Mouse (Mus musculus): ENCODE results near the gene Actn3. TPM values are rescaled to one million over a fixed set of nuclear protein-coding genes. Genes with fewer than 3 reads are reported as not detected.
"Not testable (repeated sequence)": the region's sequence is repeated elsewhere in the genome, so short reads cannot be mapped to it uniquely, and the experiment has no call there.

Actn3 gene
- total RNA-seq, 2 experiments from 2014 or later, result 3.1 to 3.9 TPM

DNA sequence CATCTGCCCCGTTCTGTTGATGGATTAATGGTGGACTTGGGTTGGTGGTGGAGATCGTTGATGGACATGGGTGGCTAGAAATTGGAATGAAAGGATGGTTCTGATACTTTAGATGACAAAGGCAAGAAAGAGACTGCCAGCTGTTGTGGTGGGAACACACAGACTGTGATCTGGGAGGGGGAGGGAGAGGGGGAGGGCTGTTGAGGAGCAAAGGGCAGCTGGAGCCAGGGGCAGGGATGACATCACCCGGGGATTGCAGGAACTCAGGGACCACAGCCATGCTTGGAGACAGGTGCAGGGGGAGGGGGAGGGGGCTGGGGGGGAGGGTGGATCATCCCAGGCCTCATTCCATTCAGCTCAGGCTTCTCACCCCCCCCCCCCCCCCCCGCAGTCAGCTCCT lies 1.5 kb downstream of the Actn3 start:
- intact Hi-C loops (cut with DNase I), result no loop called here
- DNase-seq (ENCODE audit: extremely low spot score in 1 of 2, low spot score in 2 of 2), result no peak

DNA sequence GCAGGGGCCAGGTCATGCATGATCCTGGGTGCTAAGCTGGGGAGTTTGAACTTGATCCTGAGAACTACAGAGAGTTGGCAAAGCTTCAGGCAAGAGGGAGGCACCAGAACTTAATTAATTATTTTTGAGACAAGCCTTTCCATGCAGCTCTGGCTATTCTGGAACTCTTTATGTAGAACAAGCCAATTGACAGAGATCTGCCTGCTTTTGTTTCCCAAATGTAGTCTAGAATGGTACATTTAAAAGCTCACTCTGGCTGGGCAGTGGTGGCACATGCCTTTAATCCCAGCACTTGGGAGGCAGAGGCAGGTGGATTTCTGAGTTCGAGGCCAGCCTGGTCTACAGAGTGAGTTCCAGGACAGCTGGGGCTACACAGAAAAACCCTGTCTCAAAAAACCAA lies 3.1 kb downstream of the Actn3 start:
- intact Hi-C loops (cut with DNase I); DNase-seq (ENCODE audit: extremely low spot score in 1 of 2, low spot score in 2 of 2): not testable (repeated sequence)

DNA sequence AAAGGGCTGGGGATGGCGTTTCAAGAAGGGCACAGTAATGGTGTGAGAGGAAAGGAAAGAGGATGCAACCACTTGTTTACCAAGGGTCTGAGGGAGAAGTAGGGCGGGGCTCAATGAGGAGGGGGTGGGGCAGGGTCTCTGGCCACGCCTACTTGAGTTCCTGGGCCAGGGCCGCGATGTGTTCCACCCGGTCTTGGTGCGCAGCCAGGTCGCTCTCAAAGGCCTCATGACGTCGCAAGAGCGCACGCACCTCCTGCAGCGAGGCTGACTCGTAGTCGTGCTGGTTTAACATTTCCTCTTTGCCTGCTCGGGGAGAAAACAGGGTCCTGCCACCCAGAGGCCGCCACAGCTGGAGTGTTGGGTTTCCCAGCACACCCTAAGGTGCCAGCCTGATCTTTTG lies 12.6 kb downstream of the Actn3 start:
- peak in 1 of 2 experiments; percentile 73 for DNase-seq (ENCODE audit: extremely low spot score in 1 of 2, low spot score in 2 of 2)
- intact Hi-C loops (cut with DNase I), result no loop called here

DNA sequence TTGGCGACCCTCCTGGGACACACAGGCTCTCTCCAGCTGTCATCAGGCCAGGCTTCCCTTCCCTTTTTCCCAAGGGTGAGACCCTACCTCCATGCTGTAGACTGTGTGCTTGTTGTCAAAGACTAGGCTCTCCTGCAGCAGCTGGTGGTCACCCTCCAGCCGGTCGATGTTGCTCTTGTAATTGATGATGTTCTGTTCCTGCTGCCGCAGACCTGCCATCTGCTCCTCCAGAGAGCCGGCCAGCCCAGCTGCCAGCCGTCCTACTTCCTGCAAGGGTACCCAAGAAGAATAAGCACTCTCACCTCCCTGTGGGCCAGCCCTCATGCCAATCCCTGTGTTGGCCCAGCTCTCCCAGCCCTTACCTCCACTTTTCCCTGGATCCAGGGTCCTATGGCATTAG lies 14.7 kb downstream of the Actn3 start:
- intact Hi-C loops (cut with DNase I), result no loop called here
- no peak for DNase-seq (ENCODE audit: extremely low spot score in 1 of 2, low spot score in 2 of 2)

DNA sequence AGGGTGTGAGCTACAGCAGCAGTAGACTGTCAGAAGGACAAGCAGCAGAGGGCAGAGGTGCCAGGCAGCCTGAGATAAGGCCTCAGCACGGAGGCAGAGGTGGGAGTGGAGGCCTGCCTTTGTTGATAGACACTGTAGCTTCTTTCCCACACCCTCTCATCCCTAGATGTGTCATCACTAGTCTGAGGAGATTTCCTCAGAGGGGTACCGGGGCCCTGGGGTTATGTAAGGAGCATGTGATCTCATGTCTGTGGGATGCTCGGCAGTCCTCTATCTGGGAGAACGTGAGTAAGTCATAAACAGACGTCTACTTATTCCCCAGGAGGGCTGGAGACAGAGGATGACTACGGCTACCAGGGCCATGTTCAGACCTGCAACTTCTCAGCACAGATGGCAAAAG lies 18.6 kb downstream of the Actn3 start:
- DNase-seq (ENCODE audit: extremely low spot score in 1 of 2, low spot score in 2 of 2), result no peak
- intact Hi-C loops (cut with DNase I), result no loop called here

DNA sequence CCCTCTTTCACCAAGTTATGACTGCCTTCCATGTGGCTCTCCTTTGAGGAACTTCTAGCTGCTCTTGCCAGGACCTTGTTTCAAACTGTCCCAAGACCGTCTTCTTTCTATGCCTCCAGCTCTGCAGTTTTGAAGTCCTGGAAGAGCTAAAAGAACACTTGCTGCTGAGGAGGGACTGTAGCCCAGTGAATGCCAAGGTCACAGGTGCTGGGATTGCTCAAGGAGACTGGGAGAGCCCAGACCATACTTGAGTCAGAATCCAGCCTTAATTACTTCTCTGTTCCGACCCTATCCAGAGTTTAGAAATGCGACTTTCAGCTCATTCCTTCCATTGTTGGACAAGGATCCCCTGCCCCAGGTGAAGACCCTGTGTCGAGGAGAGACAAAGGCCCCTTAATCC lies 21.8 kb downstream of the Actn3 start:
- DNase-seq (ENCODE audit: extremely low spot score in 1 of 2, low spot score in 2 of 2), result no peak
- intact Hi-C loops (cut with DNase I), result no loop called here

DNA sequence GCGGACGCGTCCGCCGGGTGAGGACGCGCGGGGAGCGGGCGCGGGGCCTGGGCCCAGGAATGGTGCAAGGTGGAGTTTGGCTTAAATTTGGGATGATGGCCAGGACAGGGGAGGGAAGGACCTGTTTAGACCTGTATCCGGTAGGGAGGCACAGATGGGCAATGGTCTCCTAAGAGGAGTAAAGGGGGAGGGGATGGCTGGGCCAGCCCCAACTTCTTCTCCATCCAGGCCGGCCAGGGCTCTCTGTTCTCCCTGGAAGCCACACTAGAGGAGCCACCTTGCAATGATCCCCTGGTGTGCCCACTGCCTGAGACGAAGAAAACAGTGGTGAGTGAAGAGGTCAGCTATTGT lies 22.3 kb downstream of the Actn3 start:
- intact Hi-C loops (cut with DNase I), result no loop called here

DNA sequence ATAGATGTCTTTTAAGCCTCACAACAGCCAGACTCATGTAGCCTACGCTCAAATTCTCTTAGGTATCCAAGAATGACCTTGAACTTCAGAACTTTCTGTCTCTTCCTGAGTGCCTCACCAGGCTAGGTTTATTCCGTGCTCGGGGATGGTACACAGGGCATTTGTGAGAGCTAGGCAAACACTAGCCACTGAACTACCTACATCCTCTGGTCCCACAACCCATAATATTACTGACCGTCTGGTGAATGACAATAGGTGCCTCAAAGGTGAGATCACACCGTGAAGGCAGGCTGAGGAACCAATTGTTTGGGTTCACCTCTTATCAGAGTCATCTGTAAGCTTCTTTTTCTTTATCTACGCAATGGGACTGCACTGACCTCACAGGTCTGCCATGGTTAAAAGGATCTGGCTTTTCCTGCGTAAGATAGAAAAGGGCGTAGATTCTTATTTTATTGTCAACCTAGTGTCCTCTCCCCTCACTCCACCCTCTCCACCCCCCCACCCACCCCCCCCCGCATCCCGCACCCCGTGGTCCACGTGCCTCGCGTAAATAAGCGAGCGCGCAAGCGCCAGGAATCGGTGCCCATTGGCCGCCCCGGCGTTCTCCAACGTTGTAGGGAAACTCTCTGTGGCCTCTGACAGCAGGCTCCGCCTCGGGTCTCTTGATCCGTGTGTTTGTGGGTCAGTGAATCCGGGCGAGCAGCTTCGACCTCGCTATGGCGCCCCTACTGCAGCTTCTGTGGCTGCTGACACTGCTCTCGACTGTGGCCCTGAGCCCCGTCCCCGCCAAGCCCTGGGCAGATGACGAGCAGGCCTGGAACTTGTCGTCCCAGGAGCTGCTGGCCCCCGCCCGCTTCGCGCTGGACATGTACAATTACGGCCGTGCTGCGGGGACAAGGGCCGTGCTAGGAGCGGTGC lies 22.9 kb downstream of the Actn3 start, which contains the start of gene Ctsf:
Ctsf (plus strand) TSS at position 579 of the 918 bp plus-strand sequence.
- DNase-seq (ENCODE audit: extremely low spot score in 1 of 2, low spot score in 2 of 2), result peak; percentile 90 to 93
- intact Hi-C loops (cut with DNase I), result no loop called here

More for the DNA sequence above, 22.3 kb downstream of the Actn3 start:
- no peak for DNase-seq (ENCODE audit: extremely low spot score in 1 of 2, low spot score in 2 of 2)

DNA sequence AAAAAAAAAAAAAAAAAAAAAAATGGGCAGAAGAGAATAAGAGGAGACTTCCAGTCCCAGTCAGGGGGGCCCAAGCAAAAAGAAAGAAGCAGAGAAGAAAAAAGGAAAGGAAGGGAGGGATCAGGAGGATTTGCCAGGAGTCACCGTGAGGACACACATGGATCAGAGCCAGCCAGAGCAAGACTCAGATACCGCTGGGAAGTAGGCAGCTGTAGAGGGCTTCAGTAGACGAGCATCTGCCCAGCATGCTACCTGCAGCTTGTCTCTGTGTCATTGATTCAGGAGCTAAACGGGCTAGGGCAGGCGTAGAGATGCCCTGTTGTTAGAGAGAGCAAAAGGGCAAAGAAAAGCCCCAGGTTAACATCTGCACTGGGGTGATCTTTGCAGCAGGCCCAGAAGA lies 27.4 kb downstream of the Actn3 start:
- DNase-seq (ENCODE audit: extremely low spot score in 1 of 2, low spot score in 2 of 2), result no peak
- intact Hi-C loops (cut with DNase I), result no loop called here

DNA sequence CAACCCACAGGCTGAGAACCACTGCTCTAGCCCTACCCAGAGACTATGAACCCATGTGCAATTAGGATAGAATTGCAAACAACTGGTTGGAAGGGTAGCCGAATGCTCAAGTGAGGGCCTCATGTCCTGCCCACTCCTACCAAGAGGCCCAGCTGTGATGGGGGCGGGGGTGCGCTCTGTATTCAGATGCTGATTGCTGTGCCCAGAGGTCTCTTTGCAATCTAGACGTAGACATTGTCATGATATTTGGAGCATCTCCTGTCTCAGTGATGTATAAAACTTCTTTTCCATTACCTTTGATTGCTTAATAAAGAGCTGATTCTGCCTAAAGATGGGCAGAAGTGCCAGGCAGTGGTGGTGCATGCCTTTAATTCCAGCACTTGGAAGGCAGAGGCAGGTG lies 27.9 kb downstream of the Actn3 start:
- intact Hi-C loops (cut with DNase I), result loop anchor here (5.0 kb wide), 1 partner anchor 92 kb away; the partner anchor contains the start of gene Rbm4b
- no peak for DNase-seq (ENCODE audit: extremely low spot score in 1 of 2, low spot score in 2 of 2)

DNA sequence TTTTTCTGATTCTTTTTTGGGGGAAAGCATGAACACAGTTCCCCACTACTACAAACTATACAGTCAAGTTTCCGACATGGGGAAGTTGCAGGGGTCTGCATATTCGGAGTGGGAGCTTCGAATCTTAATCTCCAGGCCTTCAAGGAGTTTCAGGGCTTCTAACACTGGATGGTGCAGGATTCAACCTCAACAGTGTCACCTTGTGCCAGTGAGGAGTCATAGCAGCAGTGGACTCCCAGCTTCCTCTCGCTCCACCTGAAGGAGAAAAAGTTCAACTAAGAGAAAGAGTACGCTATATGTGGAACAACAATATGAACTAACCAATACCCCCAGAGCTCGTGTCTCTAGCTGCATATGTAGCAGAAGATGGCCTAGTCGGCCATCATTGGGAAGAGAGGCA lies 30.2 kb downstream of the Actn3 start:
- intact Hi-C loops (cut with DNase I), result loop anchor here (5.0 kb wide), 1 partner anchor 90 kb away; the partner anchor contains the start of gene Rbm4b
- DNase-seq (ENCODE audit: extremely low spot score in 1 of 2, low spot score in 2 of 2), result no peak

DNA sequence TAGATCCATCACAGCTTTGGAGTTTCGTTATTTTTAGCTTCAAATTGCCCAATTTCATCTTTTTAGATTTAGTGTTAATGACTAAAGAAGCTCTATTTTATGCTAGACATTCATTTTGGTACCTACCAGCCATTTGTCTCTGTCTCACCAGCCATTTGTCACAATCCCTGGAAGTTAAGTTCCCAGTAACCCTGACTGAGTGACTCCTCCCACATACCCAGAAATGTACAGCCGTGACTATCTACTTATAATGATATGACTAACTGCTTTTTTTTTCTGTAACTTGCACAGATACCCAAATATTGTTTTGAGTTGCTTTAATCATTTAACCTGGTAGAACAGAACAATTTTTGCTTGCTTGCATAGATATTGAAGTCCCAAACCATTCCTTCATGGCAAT lies 31.9 kb downstream of the Actn3 start:
- no peak for DNase-seq (ENCODE audit: extremely low spot score in 1 of 2, low spot score in 2 of 2)
- intact Hi-C loops (cut with DNase I), result loop anchor here (5.0 kb wide), 1 partner anchor 89 kb away; the partner anchor contains the start of gene Rbm4b

DNA sequence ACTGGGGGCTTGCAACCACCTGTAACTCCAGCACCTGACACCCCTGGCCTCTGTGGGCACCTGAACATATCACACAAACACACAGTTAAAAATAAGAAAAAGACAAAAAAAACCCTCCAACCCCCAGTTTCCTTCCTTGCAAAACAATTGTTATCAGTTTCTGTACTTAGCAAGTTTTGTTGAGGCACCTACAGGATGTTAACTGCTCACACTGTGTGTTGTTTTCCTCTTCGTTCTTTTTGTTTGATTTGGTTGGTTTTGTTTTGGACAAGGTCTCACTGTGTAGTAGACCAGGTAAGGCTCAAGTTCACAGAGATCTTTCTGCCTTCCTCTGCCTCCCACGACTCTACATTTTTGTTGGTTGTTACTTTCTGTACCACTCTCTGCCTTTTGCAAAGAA lies 35.1 kb downstream of the Actn3 start:
- intact Hi-C loops (cut with DNase I), result no loop called here
- no peak for DNase-seq (ENCODE audit: extremely low spot score in 1 of 2, low spot score in 2 of 2)

DNA sequence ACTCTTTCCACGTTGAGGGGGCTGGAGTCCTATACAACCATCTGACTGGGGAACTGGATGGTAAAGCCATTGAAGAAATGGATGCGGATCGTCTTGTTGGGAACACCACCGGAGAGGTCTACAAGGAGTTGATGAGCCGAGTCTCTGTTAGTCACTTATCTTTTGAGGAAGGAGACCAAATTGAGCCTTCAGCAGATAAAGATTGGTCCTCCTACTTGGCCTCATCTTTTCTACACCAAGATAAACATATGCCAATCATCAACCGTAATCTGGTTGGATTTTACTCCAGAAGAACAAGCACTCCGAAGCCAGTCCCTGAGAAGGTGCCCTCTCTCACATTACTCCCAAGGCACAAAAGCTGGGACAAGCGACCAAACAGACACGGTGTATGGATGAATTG lies 36.9 kb downstream of the Actn3 start:
- intact Hi-C loops (cut with DNase I), result no loop called here
- no peak for DNase-seq (ENCODE audit: extremely low spot score in 1 of 2, low spot score in 2 of 2)

DNA sequence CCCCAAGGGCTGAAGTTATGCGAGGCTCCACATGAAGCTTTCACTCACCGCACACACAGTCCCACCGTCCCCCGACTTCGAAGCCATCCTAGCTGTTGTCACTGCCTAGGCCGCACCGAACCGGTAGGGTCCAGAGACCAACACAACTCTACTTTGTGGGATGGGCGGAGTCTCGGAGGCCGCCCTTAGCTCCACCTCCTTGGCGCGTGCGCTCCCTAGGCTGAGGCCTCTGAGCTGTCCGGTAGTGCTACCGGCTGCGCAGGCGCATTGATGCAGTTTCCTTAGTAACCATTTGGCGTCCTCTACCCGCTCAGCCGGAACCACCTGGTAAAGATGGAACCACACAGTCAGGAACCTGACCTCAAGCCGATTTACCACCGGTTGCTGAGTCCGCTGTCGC lies 38.6 kb downstream of the Actn3 start, which contains the start of the genes Ccs and Ccdc87:
Ccs (minus strand) TSS at position 184 of the 400 bp plus-strand sequence.
Ccdc87 (plus strand) TSS at position 218 of the 400 bp plus-strand sequence.
- peak; percentile 94 to 97 for DNase-seq (ENCODE audit: extremely low spot score in 1 of 2, low spot score in 2 of 2)
- intact Hi-C loops (cut with DNase I), result no loop called here

DNA sequence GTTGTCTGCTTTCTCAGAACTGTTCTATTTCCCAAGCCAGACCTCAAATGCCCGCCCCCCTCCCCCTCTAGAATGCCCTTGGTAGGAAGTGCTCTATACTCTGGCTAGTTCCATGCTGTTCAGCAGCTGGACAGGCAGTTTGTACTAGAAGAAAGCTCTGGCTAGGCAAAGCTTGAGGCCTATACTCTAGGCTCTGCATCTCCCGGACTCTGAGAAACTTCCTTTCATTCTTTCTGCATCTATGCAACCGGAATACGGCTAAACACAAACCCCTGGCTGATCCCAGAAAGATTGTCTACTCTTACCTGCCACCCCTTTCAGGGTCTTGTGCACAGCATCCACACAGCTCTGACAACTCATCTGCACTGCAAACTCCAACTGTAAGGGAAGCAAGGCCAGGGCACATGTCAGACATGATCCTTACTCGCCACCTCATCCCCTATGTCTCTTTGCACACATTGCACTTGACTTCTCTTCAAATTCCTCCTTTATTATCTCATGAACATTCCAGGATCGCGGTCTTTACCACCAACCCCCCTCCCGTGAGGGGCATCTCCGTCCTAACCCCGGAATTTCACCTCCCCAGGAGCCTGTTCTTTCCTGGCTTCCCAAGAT lies 39.1 kb downstream of the Actn3 start:
- DNase-seq (ENCODE audit: extremely low spot score in 1 of 2, low spot score in 2 of 2), result no peak
- intact Hi-C loops (cut with DNase I), result no loop called here

DNA sequence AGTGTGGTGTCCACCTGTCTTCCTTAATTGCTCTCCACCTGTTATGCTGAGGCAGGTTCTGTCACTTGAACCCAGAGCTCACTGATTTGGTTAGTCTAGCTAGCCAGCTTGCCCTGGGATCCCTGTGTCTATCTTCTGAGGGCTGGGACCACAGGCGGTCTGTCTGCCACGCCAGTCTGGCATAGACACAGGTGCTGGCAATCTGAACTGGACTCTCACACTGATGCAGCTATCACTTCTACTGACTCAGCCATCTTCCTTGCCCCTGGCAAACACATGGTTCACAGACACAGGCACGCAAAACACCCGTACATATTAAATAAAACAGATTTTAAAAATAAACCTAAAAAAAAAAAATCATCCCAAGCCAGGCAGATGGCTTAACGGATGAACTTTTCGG lies 40.7 kb downstream of the Actn3 start:
- intact Hi-C loops (cut with DNase I), result no loop called here
- DNase-seq (ENCODE audit: extremely low spot score in 1 of 2, low spot score in 2 of 2), result no peak

DNA sequence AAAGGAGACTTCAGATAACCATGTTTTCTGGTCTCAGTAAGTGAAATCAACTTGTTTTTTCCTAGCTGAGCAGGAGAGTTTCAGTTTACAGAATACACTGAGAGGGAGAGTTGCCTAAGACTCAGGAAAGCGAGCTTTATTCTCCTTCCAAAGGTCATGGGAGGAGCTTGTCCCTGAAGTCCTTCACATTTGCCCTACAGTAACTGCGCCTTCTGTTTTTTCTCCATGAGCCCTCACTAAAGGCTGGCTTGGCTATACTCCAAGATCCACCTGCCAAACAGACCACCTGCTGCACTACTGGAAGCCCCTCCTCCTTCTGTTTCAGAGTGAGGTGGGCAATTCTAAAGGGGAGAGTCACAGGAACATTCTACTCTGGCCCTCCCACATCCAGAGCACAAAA lies 41.6 kb downstream of the Actn3 start:
- no peak for DNase-seq (ENCODE audit: extremely low spot score in 1 of 2, low spot score in 2 of 2)
- intact Hi-C loops (cut with DNase I), result no loop called here

DNA sequence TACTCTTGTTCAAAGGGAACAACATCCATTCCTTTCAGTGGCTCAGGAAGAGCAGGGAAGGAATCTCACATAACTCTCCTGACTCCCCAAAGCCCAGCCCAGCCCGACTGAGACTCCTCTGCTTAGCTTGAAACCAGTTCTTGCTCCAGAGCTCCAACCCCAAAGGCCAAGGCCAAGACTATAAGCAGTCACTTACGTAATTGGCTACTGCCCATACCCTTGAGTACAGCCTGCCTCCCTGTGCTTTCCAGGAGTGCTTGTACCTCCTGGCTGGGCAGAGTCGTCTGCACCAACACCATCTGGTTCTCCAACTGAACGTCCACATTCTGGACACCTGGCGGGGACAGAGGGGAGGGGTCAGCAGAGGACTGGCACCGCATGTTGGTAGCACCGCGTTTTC lies 43.7 kb downstream of the Actn3 start:
- DNase-seq (ENCODE audit: extremely low spot score in 1 of 2, low spot score in 2 of 2), result no peak
- intact Hi-C loops (cut with DNase I), result no loop called here

DNA sequence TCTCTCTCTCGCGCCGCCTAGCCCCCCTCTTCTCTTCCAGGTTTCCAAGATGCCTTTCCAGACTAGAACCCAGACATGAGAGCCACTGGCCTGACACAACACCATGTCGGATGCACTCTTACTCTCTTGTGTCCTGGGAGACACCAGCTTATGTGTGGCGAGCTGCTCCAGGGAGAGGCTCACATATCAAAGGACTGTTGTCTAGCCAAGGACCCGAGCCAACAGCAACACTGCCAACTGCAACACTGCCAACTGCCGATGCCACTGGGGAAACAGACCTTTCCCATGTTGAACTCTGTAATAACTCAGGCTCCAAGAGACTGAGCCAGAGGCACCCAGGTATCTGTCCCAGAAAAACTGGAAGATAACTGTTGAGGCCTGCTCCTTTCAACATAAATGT lies 48.6 kb downstream of the Actn3 start:
- intact Hi-C loops (cut with DNase I), result no loop called here
- DNase-seq (ENCODE audit: extremely low spot score in 1 of 2, low spot score in 2 of 2), result peak; percentile 36 to 43
